Mouse (Mus musculus): ENCODE results near the gene Aldh9a1.

- TF ChIP-seq CTCF (conservative IDR thresholded peaks at IDR 0.05; ENCODE audit: insufficient read depth, insufficient read length, low read depth, low read length), result no peak
- TF ChIP-seq POLR2A (IDR thresholded peaks at IDR 0.05; ENCODE audit: low read depth, low read length), result no peak
Observed at GRCm38 (mm10) chr1:167392031-167392640, 42.3 kb downstream of the Aldh9a1 start.

All from kidney, adult 2 months (tissue).